Mouse (Mus musculus) thymus, adult 2 months (tissue): ENCODE measurements around the gene Gata3. TPM values are rescaled to one million over a fixed set of nuclear protein-coding genes. Genes with fewer than 3 reads are reported as not detected.

Experiments used
- DNase-seq: peaks from one replicate; pipeline ENCODE4 v3.0.0; 2021
- H3K27ac ChIP-seq: fragments of 200-500 bp; 2 replicates; pipeline ENCODE4 v1.5.1; 2012; ENCODE audit warnings: low read length, control low read depth; ENCODE audit not compliant: control insufficient read depth, insufficient read depth
- H3K27me3 ChIP-seq: fragments of 200-500 bp; 2 replicates; pipeline ENCODE4 v1.6.1; 2012; ENCODE audit warnings: mild to moderate bottlenecking, low read length, moderate library complexity, mixed read lengths; ENCODE audit not compliant: control insufficient read depth, insufficient read depth
- H3K36me3 ChIP-seq: fragments of 200-500 bp; 2 replicates; pipeline ENCODE4 v1.6.1; 2012; ENCODE audit warnings: mild to moderate bottlenecking, low read length, moderate library complexity; ENCODE audit not compliant: control insufficient read depth, insufficient read depth
- H3K4me1 ChIP-seq: fragments of 200-500 bp; replicated peaks from 2 replicates; pipeline ENCODE4 v1.6.1; 2012; ENCODE audit warnings: low read length; ENCODE audit not compliant: control insufficient read depth, insufficient read depth
- H3K4me3 ChIP-seq: fragments of 200-500 bp; 2 replicates; pipeline ENCODE4 v1.5.1; 2012; ENCODE audit warnings: mild to moderate bottlenecking, low read length, control low read depth, moderate library complexity; ENCODE audit not compliant: control insufficient read depth, insufficient read depth
- CTCF ChIP-seq: fragments of 200-500 bp; IDR thresholded peaks from 2 replicates; pipeline ENCODE4 v1.5.1; 2012; ENCODE audit warnings: mild to moderate bottlenecking, control low read depth, low read length, moderate library complexity, borderline replicate concordance; ENCODE audit not compliant: control insufficient read depth, poor library complexity, insufficient read depth; ENCODE audit errors: extremely low read depth
- POLR2A ChIP-seq: fragments of 200-500 bp; IDR thresholded peaks from 2 replicates; pipeline ENCODE4 v1.6.1; 2012; ENCODE audit warnings: mild to moderate bottlenecking, low read length, control low read depth, moderate library complexity; ENCODE audit not compliant: control insufficient read depth, poor library complexity, insufficient read depth; ENCODE audit errors: extremely low read depth
- WGBS: fragments of 180-500 bp; shearing (Covaris S2); methylation state at CpG from one replicate; pipeline ENCODE4 v1.1.7; 2018; 5-methylcytosine and 5-hydroxymethylcytosine counted together
- polyA plus RNA-seq: library from polyadenylated mRNA; depleted of rRNA; stranded (reverse); fragments of >200 nt; gene quantifications from 2 replicates; pipeline ENCODE4 v1.2.3, GENCODE M21; 2012

The Gata3 gene
- polyA plus RNA-seq, 1 experiment: 87.2 TPM

- Histone ChIP-seq H3K4me1 (peaks cover 40% of the 10 kb centered on the region), H3K27me3 (no peaks in the 10 kb centered on the region), H3K36me3 (peaks cover 16% of the 10 kb centered on the region), H3K27ac (0 out of 2 replicates have a peak overlapping the region, but pooled peaks have one; percentile 31), H3K4me3 (0 out of 2 replicates have a peak overlapping the region, but pooled peaks have one; percentile 14)
- WGBS: 80% methylated on average over 4 of the region's 4 CpGs
- TF ChIP-seq CTCF: no peak
- TF ChIP-seq POLR2A: no peak
- no peak for DNase-seq
These were observed 14.6 kb downstream of the Gata3 start for GRCm38 (mm10) chr2:9875220-9875619.

DNA sequence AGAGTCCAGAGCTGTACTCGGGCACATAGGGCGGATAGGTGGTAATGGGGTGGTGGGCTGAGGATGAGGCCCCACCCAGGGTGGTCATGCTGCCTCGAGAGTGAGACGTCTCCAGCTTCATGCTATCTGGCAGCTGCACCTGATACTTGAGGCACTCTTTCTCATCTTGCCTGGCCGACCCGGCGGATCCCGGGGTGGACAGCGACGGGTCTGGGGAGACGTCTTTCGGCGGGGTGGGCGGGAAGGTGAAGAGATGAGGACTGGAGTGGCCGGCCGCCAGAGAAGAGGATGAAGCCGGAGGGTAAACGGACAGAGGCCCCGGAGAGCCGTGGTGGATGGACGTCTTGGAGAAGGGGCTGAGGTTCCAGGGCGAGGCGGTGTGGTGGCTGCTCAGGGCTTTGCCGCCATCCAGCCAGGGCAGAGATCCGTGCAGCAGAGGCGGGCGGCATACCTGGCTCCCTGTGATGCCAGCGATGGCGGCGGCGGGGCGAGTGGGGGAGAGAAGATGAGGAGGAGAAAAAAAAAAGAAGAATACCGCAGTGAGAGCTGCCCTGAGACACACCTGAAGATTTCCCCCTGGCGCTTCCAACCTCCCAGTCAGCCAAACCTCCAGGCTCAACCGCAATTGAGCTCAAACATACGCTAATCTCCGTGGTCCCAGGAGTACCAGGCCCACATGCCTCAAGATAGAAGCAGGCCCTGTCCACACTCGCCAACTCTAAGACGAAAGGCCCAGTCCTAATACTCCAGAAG lies 15.2 kb downstream of the Gata3 start:
- H3K4me1 ChIP-seq: peaks cover 38% of the 10 kb centered on the region
- 78% methylated on average over 38 of the region's 39 CpGs for WGBS
- H3K27ac ChIP-seq: 0 out of 2 replicates have a peak overlapping the region, but pooled peaks have one; percentile 31
- no peaks in the 10 kb centered on the region for H3K27me3 ChIP-seq
- H3K36me3 ChIP-seq: peaks cover 20% of the 10 kb centered on the region
- DNase-seq: peak; percentile 40
- 0 out of 2 replicates have a peak overlapping the region, but pooled peaks have one; percentile 14 for H3K4me3 ChIP-seq
- TF ChIP-seq CTCF: no peak
- TF ChIP-seq POLR2A: no peak

DNA sequence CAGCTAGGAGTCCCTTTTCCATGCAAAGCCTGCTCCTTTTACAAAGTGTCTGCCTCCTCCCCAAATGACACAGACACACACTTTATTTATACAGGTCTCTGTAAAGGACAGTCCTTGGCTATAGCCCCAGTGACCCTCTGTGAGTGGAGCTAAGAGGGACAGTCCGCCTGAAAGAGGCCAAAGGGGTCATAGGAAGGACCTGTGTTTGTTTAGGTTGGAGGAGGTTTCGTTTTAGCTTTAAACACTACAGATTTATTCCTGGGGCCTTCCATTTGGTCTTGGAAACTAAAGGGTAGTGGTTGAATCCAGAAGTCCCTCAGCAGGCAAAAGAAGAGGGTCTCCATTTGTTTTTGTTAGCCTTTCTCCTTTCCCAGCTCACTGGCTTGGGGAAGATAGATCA lies 16.1 kb downstream of the Gata3 start:
- TF ChIP-seq CTCF: no peak
- TF ChIP-seq POLR2A: no peak
- Histone ChIP-seq H3K27ac (peak overlapping the region; percentile 6; the same call in 1 of the 2 replicates), H3K36me3 (peaks cover 29% of the 10 kb centered on the region), H3K4me3 (0 out of 2 replicates have a peak overlapping the region, but pooled peaks have one; percentile 16), H3K4me1 (peaks cover 38% of the 10 kb centered on the region), H3K27me3 (no peaks in the 10 kb centered on the region)
- 78% methylated on average over 2 of the region's 2 CpGs for WGBS
- DNase-seq: no peak

DNA sequence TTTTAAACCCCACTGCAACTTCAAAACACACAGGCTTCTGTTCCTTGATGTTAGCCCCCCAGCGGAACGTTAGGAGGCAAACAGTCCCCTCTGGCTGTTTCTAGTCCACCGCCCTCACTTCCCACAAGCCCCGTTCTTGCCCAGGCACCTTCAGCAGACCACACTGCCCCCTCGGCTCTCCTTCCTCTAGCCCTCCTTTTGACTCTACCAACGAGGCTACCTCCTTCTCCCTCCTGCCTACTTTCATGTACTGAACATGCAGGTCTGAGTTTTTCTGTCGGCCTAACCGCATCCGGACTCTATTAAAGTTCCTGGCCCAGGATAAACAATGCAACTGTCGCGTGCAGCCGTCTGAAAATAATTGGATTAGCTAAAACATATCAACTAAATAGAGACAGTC lies 17.2 kb downstream of the Gata3 start:
- peak overlapping the region; percentile 72 for H3K4me3 ChIP-seq
- H3K27me3 ChIP-seq: no peaks in the 10 kb centered on the region
- H3K36me3 ChIP-seq: peaks cover 40% of the 10 kb centered on the region
- TF ChIP-seq POLR2A (no peak), CTCF (no peak)
- peak; percentile 51 for DNase-seq
- WGBS: 5% methylated on average over 12 of the region's 12 CpGs
- peak overlapping the region; percentile 89 for H3K27ac ChIP-seq
- peaks cover 42% of the 10 kb centered on the region for H3K4me1 ChIP-seq

- DNase-seq: peak; percentile 43
- H3K36me3 ChIP-seq: peaks cover 49% of the 10 kb centered on the region
- peaks cover 44% of the 10 kb centered on the region for H3K4me1 ChIP-seq
- TF ChIP-seq CTCF (no peak), POLR2A (no peak)
- no peaks in the 10 kb centered on the region for H3K27me3 ChIP-seq
- H3K27ac ChIP-seq: peak overlapping the region; percentile 89
- WGBS: 5% methylated on average over 6 of the region's 6 CpGs
- H3K4me3 ChIP-seq: peak overlapping the region; percentile 51
These were observed 18.0 kb downstream of the Gata3 start for GRCm38 (mm10) chr2:9871798-9872197.

DNA sequence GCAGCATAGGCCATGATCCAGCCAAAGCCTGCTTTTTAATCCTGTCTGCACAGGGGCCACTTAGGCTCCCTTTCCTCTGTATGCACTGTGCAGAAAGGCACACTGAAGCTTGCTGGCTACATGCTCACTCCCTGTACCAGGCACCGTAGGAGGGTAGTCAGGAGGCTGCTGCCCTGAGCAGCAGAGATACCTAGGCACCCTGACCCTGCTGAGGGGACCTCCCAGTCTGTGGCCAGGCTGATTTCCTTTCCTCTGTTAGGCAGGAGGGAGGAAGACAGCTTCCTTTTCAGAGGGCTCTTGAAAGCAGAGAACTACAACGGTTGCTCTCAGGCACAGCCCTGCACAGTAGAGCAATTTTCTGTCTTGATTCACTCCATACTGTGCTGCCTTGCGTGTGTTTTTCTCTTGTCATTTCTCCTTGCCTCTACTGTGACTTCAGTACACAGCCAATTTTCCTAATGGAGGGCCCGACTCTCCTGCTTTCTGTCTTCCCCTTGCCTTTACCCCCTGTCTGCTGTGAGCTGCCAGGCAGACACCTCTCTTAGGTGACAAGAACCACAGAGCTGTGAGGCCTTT lies 18.6 kb downstream of the Gata3 start:
- TF ChIP-seq CTCF: no peak
- no peak for TF ChIP-seq POLR2A
- H3K36me3 ChIP-seq: peaks cover 54% of the 10 kb centered on the region
- DNase-seq: peak; percentile 56
- no peaks in the 10 kb centered on the region for H3K27me3 ChIP-seq
- H3K4me3 ChIP-seq: peak overlapping the region; percentile 51
- H3K4me1 ChIP-seq: peaks cover 44% of the 10 kb centered on the region
- 5% methylated on average over 4 of the region's 4 CpGs for WGBS
- H3K27ac ChIP-seq: peak overlapping the region; percentile 89
